In the genomic region with DNA sequence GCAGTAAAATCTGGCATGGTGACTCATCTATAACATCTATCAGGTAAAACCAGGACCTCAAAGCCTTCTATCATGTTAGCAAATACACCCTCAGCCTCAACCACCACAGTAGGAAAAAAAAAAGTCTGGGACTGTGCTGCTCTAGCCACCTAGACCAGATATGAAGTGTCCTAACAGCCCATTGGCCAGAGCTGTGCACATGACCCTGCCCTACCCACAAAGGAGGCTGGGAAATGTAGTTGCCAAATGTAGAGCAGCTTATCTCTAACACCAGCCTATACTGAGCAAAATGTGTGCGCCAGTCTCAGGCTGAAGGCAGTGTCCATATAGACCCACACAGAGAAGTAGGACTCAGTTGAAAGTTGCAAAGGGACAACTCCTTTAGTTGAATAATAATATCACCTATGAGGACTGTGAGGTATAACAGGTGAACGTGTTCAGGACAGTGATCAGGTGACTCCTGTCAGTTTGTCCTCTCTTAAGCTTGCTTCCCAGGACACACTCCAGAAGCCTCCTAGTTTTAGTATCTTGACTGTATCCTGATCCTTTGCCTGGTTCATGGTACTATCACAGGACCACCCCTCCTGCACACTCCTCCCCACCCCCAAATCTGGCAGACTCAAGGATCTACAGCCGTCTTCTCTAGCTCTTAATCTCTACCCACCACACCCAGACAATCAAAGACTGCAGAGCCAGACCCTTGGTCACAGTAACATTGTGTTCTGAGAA, we compare ENCODE assay signal across 8 mouse cellular contexts. TPM values are rescaled to one million over a fixed set of nuclear protein-coding genes. Genes with fewer than 3 reads are reported as not detected.
DNase-seq lines count a peak whose midpoint lies in the region; ATAC-seq and TF ChIP-seq lines count a peak whose summit lies in the region.

No protein-coding gene starts in this region.

- H3K27ac ChIP-seq in hindbrain, embryonic 11.5 days (ENCODE audit: low read depth, low read length): no peak overlapping the region
- H3K27ac ChIP-seq in hindbrain, embryonic 10.5 days: no peak overlapping the region
- H3K27ac ChIP-seq in heart, adult 2 months: no peak overlapping the region
- H3K27ac ChIP-seq in limb, embryonic 14.5 days (replicated peaks; ENCODE audit: low read depth, low read length): no peak overlapping the region
- no peak overlapping the region for H3K27ac ChIP-seq in midbrain, embryonic 13.5 days

- H3K36me3 ChIP-seq in hindbrain, embryonic 11.5 days (ENCODE audit: control insufficient read depth, insufficient read depth, low read length): no peaks in the 10 kb centered on the region
- no peaks in the 10 kb centered on the region for H3K36me3 ChIP-seq in hindbrain, embryonic 10.5 days
- H3K36me3 ChIP-seq in heart, adult 2 months (ENCODE audit: control insufficient read depth, insufficient read depth, low read length): no peaks in the 10 kb centered on the region
- H3K36me3 ChIP-seq in limb, embryonic 14.5 days (ENCODE audit: control insufficient read depth, insufficient read depth, low read length): no peaks in the 10 kb centered on the region
- no peaks in the 10 kb centered on the region for H3K36me3 ChIP-seq in midbrain, embryonic 13.5 days

- TF ChIP-seq EP300 in heart, adult 2 months (IDR thresholded peaks at IDR 0.05; ENCODE audit: insufficient read depth, low read depth, low read length): no peak

- no peak overlapping the region for H3K4me2 ChIP-seq in hindbrain, embryonic 11.5 days (replicated peaks; ENCODE audit: low read depth, low read length)
- H3K4me2 ChIP-seq in limb, embryonic 14.5 days (replicated peaks; ENCODE audit: low read depth, low read length, severe bottlenecking): no peak overlapping the region
- H3K4me2 ChIP-seq in midbrain, embryonic 13.5 days (replicated peaks): no peak overlapping the region

- H3K4me3 ChIP-seq in hindbrain, embryonic 11.5 days (ENCODE audit: low read depth, low read length): no peak overlapping the region
- H3K4me3 ChIP-seq in hindbrain, embryonic 10.5 days: no peak overlapping the region
- no peak overlapping the region for H3K4me3 ChIP-seq in heart, adult 2 months
- H3K4me3 ChIP-seq in limb, embryonic 14.5 days (replicated peaks; ENCODE audit: low read length): no peak overlapping the region
- H3K4me3 ChIP-seq in midbrain, embryonic 13.5 days (replicated peaks): no peak overlapping the region

- no peaks in the 10 kb centered on the region for H3K79me2 ChIP-seq in heart, adult 2 months (replicated peaks; ENCODE audit: control insufficient read depth, insufficient read depth, low read length)

- H3K27me3 ChIP-seq in hindbrain, embryonic 11.5 days (ENCODE audit: control insufficient read depth, insufficient read depth, low read length): peaks cover 17% of the 10 kb centered on the region
- peaks cover 43% of the 10 kb centered on the region for H3K27me3 ChIP-seq in hindbrain, embryonic 10.5 days (ENCODE audit: insufficient read depth, poor library complexity, severe bottlenecking)
- H3K27me3 ChIP-seq in heart, adult 2 months (ENCODE audit: control insufficient read depth, insufficient read depth, low read length): 0 out of 2 replicates have a peak, but pooled peaks cover 3% of the 10 kb centered on the region
- peaks cover 35% of the 10 kb centered on the region for H3K27me3 ChIP-seq in limb, embryonic 14.5 days (ENCODE audit: control insufficient read depth, insufficient read depth, low read length)
- peaks cover 43% of the 10 kb centered on the region for H3K27me3 ChIP-seq in midbrain, embryonic 13.5 days

- H3K9ac ChIP-seq in hindbrain, embryonic 11.5 days (ENCODE audit: low read depth, low read length): no peak overlapping the region
- no peak overlapping the region for H3K9ac ChIP-seq in heart, adult 2 months (ENCODE audit: low read depth, low read length)
- no peak overlapping the region for H3K9ac ChIP-seq in limb, embryonic 14.5 days (ENCODE audit: low read depth, low read length, severe bottlenecking)
- H3K9ac ChIP-seq in midbrain, embryonic 13.5 days (replicated peaks): no peak overlapping the region

- DNase-seq in hindbrain, embryonic 11.5 days (ENCODE audit: low spot score): peak; percentile 39
- no peak for DNase-seq in hindbrain, embryonic 10.5 days (ENCODE audit: low spot score)
- peak; percentile 55 to 61 for DNase-seq in cerebellum, postnatal 14 days
- DNase-seq in heart, adult 2 months: peak; percentile 35 to 49
- peak; percentile 46 for DNase-seq in kidney, adult 11 months
- no peak for DNase-seq in limb, embryonic 14.5 days (ENCODE audit: low spot score)
- peak; percentile 22 to 71 for DNase-seq in spleen, postnatal 10 days (ENCODE audit: low spot score in 2 of 2)

- TF ChIP-seq POLR2A in heart, adult 2 months (IDR thresholded peaks at IDR 0.05; ENCODE audit: insufficient read depth, low read depth, low read length): no peak
- TF ChIP-seq POLR2A in limb, embryonic 14.5 days (IDR thresholded peaks at IDR 0.05; ENCODE audit: borderline replicate concordance, extremely low read depth, insufficient read depth, insufficient read length): no peak

- no peaks in the 10 kb centered on the region for H3K4me1 ChIP-seq in hindbrain, embryonic 11.5 days (replicated peaks; ENCODE audit: control insufficient read depth, insufficient read depth, low read length)
- peaks cover 22% of the 10 kb centered on the region for H3K4me1 ChIP-seq in hindbrain, embryonic 10.5 days (replicated peaks)
- H3K4me1 ChIP-seq in heart, adult 2 months (ENCODE audit: control insufficient read depth, insufficient read depth, low read length): no peaks in the 10 kb centered on the region
- H3K4me1 ChIP-seq in limb, embryonic 14.5 days (ENCODE audit: control insufficient read depth, insufficient read depth, low read length): 0 out of 2 replicates have a peak, but pooled peaks cover 3% of the 10 kb centered on the region
- H3K4me1 ChIP-seq in midbrain, embryonic 13.5 days (replicated peaks): peaks cover 8% of the 10 kb centered on the region; the same call in 1 of the 2 replicates

- no peak for TF ChIP-seq CTCF in heart, adult 2 months (IDR thresholded peaks at IDR 0.05)

- peak; percentile 79; the same call in 1 of the 2 replicates for ATAC-seq in hindbrain, embryonic 11.5 days (ENCODE audit: low FRiP score)
- peak; percentile 71; the same call in 1 of the 2 replicates for ATAC-seq in limb, embryonic 14.5 days (ENCODE audit: low FRiP score, low read depth)
- peak; percentile 97 for ATAC-seq in midbrain, embryonic 13.5 days

- intact Hi-C loops in heart, adult 2 months (cut with DNase I): no loop called here

- H3K9me3 ChIP-seq in hindbrain, embryonic 11.5 days (ENCODE audit: control insufficient read depth, low read length): no peaks in the 10 kb centered on the region
- H3K9me3 ChIP-seq in hindbrain, embryonic 10.5 days: no peaks in the 10 kb centered on the region
- no peaks in the 10 kb centered on the region for H3K9me3 ChIP-seq in limb, embryonic 14.5 days (ENCODE audit: control insufficient read depth, low read length)
- no peaks in the 10 kb centered on the region for H3K9me3 ChIP-seq in midbrain, embryonic 13.5 days

- WGBS in hindbrain, embryonic 11.5 days: 77% methylated on average over 3 of the region's 3 CpGs
- 75% methylated on average over 3 of the region's 3 CpGs for WGBS in hindbrain, embryonic 10.5 days
- 50% methylated on average over 3 of the region's 3 CpGs for WGBS in heart, adult 2 months
- 71% methylated on average over 3 of the region's 3 CpGs for WGBS in limb, embryonic 14.5 days
- whole genome bisulfite sequencing in midbrain, embryonic 13.5 days: 62% methylated on average over 3 of the region's 3 CpGs

RNA-seq across cellular contexts. Expression of a gene that starts 3.1 kb away (rescaled TPM):
- 1.4 and 2.0 TPM in 2 replicates for polyA plus RNA-seq in hindbrain, embryonic 11.5 days (2014; fragmentation: Nextera tagmentation; extraction: Ambion mirVana)
- 5.7 and 13.6 TPM in 2 replicates for polyA plus RNA-seq in hindbrain, embryonic 10.5 days (2016; fragmentation: Nextera tagmentation; extraction: Ambion mirVana)
- not detected for total RNA-seq in heart, adult 2 months (2021)
- not detected in 2 replicates for polyA plus RNA-seq in heart, adult 2 months (2012; rRNA removed)
- polyA plus RNA-seq in limb, embryonic 14.5 days (2012; rRNA removed): 0.18 and 0.28 TPM in 2 replicates
- polyA plus RNA-seq in limb, embryonic 14.5 days (2014; fragmentation: Nextera tagmentation; extraction: Ambion mirVana): not detected in 2 replicates
- 3.3 and 4.3 TPM in 2 replicates for polyA plus RNA-seq in midbrain, embryonic 13.5 days (2015; fragmentation: Nextera tagmentation; extraction: Ambion mirVana)

RNA-seq across cellular contexts. Expression of a gene that starts 26.6 kb away (rescaled TPM):
- polyA plus RNA-seq in hindbrain, embryonic 11.5 days (2014; fragmentation: Nextera tagmentation; extraction: Ambion mirVana): 16.0 and 21.3 TPM in 2 replicates
- 23.8 and 27.9 TPM in 2 replicates for polyA plus RNA-seq in hindbrain, embryonic 10.5 days (2016; fragmentation: Nextera tagmentation; extraction: Ambion mirVana)
- 10 to 100 TPM; 11.6 to 15.7 TPM for total RNA-seq in heart, adult 2 months (2021)
- polyA plus RNA-seq in heart, adult 2 months (2012; rRNA removed): 6.4 and 11.3 TPM in 2 replicates
- 17.1 and 17.3 TPM in 2 replicates for polyA plus RNA-seq in limb, embryonic 14.5 days (2012; rRNA removed)
- 19.1 and 19.9 TPM in 2 replicates for polyA plus RNA-seq in limb, embryonic 14.5 days (2014; fragmentation: Nextera tagmentation; extraction: Ambion mirVana)
- polyA plus RNA-seq in midbrain, embryonic 13.5 days (2015; fragmentation: Nextera tagmentation; extraction: Ambion mirVana): 32.4 and 34.6 TPM in 2 replicates

RNA-seq across cellular contexts. Expression of a gene that starts 57.5 kb away (rescaled TPM):
- polyA plus RNA-seq in hindbrain, embryonic 11.5 days (2014; fragmentation: Nextera tagmentation; extraction: Ambion mirVana): 78.1 and 80.7 TPM in 2 replicates
- 93.1 and 104 TPM in 2 replicates for polyA plus RNA-seq in hindbrain, embryonic 10.5 days (2016; fragmentation: Nextera tagmentation; extraction: Ambion mirVana)
- total RNA-seq in heart, adult 2 months (2021): 10 to 100 TPM; 70.5 to 76.5 TPM
- 21.2 and 35.9 TPM in 2 replicates for polyA plus RNA-seq in heart, adult 2 months (2012; rRNA removed)
- polyA plus RNA-seq in limb, embryonic 14.5 days (2012; rRNA removed): 26.7 and 45.0 TPM in 2 replicates
- polyA plus RNA-seq in limb, embryonic 14.5 days (2014; fragmentation: Nextera tagmentation; extraction: Ambion mirVana): 61.1 and 67.9 TPM in 2 replicates
- 60.8 and 68.2 TPM in 2 replicates for polyA plus RNA-seq in midbrain, embryonic 13.5 days (2015; fragmentation: Nextera tagmentation; extraction: Ambion mirVana)

Comparison
In these comparisons a context has a peak if more than half of its experiments do, and no peak if none do; other contexts are left out.
1. DNase-seq: peak in hindbrain, embryonic 11.5 days (single experiment), cerebellum, postnatal 14 days (2 of 2), heart, adult 2 months (2 of 2), kidney, adult 11 months (single experiment) and spleen, postnatal 10 days (2 of 2); none in hindbrain, embryonic 10.5 days (single experiment) and limb, embryonic 14.5 days (single experiment).
2. Peak in every context shown above with its lines, with median percentiles within 50 percentile points of each other: ATAC-seq.